Mouse (Mus musculus) gastrocnemius, adult 8-10 months (tissue): Measurements from ENCODE around the gene Slc6a6. TPM values are rescaled to one million over a fixed set of nuclear protein-coding genes. Genes with fewer than 3 reads are reported as not detected.

ENCODE experiments used
- DNase-seq, 2 experiments: peaks; one replicate each; pipeline ENCODE4 v3.0.0; 2022; ENCODE audit warnings: low spot score in 2 of 2
- total RNA-seq, 4 experiments: library from RNA; stranded (reverse); gene quantifications; 2 replicates each; pipeline ENCODE4 v1.2.4; 2022

Gene Slc6a6
- total RNA-seq, 4 experiments from 2014 or later = 66.0 to 81.7 (median 77.6) TPM

DNA sequence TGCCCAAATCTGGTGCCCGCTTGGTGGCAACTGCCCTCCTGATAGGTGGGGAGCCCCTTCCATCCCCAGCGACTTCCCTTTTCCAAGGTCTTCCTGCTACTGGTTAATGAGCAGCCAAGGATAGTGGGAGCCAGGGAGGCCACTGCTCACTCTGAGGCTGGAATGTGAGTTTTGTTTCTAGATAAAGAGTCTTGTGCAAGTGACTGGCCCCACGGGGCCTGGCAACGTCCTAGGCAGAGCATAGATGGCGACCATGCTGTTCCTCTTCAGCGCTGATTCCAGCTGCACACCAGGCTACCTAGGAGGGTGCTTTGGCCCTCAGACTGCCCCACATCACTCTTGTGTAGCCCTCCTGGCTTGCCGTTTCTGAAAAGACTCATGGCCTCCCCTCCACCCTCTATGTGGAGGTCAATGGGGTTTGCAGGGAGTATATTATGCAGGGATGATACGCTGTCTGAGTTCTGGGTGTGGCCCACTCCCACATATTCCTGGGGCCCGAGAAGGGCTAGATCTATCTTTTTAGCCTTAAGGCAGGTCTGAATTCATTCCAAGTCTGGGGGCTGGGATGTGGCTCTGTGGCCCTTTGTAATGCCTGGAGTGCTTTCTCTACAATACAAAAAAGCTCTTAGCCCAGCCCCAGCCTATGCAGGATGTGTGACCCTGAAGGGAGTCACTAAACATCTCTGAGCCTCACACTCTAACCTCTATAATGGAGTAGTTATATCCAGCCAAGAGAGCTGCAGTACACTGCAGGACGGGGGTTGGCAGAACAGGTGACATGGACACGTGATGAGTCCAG is 17.2 kb downstream of the Slc6a6 start:
- no peak for DNase-seq

DNA sequence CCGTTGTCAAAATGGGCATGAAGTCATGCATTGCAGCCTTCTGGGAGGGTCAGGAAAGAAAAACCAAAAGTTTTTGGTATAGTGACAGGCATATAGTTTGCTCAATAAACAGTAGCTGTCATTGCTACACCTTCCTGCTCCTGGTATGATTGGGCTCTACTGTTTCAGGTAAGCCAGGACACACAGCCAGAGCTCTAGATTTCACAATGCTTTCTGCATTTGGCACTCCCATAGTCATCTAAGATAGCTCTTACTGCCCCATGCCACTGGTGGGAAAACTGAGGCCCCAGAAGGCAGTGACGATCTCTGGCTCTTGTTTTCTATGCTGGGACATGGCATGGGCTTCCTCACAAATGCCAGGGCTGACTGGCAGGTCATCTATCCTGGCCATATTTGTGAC is 19.6 kb downstream of the Slc6a6 start:
- DNase-seq = no peak

DNA sequence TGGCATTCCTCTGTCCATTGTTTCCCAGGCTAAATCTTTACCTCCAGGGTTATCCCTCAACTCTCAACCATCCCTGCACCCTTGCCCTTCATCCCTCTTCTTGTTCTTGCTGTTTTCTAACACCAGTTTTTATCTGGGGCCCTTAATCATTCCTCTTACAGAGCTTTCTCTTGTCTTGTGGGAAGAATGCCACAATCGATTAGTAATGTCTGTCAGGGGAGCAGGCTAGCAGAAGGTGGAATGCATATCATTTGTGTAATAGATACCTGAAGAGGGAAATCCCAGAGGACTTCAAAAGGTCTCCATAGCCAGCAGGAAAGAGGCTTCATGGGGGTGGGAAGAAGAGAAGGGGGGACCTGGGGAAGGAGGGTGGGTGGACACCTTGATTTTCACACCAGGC is 20.6 kb downstream of the Slc6a6 start:
- DNase-seq = no peak

DNA sequence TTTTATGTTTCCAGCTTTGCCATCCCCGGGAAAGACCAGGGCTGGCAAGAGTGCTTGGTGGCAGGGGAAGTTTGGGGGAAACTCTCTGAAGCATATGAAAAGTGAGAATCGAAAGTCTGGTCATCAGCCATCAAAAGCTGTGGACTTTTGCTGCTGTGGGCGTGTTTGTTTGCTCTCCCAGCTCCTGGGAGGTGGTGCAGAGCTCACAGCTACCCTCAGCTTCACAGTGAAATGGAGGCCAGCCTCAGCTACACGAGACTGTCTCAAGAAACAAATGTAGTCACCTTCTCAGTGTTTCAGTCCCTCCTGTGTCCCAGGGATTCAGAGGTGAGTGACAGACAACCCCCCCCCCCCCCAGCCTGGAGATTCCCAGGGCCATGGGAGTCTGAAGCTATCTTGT is 21.8 kb downstream of the Slc6a6 start:
- no peak for DNase-seq

DNA sequence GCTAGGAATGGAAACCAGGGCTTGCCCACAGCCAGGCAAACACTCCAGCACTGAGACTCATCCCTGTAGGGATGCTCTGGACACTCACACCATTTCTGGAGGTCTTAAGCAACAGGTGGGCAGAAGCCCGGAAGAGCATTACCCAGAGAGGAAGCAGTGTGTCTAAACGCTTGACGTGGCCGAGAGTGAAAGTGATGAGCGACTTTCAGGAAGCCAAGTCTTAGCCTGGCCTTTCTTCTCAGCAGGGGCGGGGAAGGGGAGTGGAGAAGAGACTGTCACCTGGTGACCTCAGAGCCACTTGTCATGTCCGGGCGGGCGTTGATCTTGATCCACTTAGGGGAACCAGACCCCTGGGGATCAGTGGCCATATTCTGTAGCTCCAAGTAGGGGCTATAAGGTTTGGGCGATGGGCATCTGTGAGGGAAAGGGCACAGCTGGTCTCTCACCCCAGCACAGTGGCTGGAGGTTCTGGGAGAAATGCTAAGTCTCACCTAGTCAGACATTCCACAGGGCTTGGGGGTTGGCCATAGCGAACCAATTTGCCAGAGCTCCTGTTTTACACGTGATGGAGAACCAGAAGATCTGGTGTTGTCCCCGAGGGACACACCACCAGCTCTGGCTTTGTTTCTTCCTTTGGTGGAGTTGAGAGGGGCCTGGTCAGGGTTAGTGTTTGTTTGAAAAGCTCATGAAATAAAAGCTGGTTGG is 22.4 kb downstream of the Slc6a6 start:
- no peak for DNase-seq

DNA sequence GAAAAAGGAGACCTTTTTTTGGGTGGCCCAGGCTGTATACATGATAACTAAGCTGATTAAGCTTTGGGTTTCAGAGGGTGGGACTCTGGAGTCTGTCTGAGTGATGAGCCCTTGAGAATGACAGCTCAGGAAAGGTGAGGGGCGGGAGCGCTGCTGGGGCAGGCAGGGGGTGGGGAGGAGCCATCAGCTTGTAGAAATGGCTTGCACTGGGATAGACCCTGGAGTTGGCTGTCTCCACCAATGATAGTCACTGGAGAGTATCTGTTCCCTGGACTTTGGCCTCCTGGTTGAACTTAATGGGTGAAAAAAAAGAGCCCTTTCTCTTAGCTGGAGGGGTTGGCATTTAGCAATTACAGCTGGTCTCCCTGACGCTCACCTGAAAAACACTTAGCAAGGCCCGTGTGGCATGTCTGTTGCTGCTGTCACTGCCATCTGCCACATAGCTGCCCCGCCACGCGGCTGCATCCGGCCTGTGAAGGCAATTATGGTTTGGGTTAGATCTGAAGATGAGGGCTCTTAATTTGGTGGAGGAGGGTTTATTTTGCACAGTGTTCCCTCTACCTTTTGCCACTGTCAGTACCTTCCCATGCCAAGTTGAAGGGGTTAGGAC is 23.5 kb downstream of the Slc6a6 start:
- no peak for DNase-seq

DNA sequence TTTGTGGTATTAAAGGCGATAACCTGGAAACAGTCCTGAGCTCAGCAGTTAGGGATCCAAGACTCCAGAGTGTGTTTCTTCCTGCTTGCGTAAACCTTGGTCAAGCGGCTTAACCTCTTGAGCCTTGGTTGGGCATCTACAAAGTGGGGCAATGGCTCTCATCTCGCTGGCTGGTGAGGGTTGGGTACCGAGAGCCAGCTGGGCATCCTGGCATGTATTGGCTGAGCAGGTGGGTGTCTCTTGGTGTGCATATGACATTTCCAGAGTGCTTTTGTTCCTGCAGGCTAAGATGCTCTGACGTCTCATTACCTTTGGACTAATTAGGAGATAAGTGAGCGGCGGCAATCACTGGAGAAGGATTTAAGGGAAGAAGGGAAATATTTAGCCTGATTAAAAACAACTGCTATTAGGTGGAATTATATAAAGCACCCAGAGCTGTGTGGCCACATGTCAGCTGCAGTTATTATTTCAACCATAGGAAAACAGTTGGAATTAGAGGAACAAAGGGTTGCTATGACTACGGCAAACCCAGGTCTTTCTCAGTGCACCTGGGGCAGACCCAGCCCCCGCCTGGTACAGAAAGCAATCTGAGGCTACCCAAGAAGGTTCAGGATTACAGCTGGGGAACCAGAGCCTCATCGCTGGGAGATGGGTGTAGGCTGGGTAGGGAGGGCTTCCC is 24.2 kb downstream of the Slc6a6 start:
- no peak for DNase-seq

DNA sequence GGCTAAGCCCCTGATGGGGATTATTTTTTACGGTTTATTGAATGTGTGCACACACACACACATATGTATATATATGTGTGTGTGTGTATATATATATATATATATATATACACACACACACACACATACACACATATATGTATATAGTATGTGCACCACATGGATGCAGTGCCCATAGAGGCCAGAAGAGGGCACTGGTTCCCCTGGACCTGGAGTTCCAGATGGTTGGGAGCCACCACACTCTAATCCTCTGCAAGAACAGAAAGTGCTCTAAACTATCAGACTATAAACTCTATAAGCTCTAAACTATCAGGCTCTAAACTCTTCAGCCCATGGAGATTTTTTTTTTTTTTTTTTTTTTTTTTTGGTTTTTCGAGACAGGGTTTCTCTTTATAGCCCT is 25.1 kb downstream of the Slc6a6 start:
- no peak for DNase-seq

DNA sequence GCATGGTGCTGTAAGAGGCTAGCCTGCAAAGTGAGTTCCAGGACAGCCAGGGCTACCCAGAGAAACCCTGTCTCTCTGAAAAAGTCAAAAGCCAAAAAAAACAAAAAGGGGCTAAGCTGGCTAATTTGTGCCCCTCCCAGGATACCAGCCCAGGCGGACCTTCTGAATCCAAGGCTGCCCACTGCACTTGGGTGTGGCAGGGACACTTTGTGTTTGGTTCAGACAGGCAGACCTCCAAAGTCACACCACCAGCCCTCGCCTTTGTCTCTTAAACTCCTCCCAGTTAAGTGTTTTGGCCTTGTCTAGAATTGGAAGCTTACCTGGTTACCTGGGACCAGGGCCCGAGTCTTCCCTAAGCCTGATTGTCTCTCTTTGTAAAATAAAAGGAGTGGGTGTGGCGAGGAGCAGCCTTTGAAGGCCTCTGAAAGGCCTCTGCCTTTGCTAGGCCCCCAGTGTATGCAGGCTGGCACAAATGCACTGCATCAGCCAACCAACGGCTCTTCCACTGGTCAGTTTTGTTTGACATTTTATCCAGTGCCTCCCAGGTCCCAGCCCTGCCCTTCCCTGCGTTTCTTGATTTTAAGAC is 26.6 kb downstream of the Slc6a6 start:
- no peak for DNase-seq

DNA sequence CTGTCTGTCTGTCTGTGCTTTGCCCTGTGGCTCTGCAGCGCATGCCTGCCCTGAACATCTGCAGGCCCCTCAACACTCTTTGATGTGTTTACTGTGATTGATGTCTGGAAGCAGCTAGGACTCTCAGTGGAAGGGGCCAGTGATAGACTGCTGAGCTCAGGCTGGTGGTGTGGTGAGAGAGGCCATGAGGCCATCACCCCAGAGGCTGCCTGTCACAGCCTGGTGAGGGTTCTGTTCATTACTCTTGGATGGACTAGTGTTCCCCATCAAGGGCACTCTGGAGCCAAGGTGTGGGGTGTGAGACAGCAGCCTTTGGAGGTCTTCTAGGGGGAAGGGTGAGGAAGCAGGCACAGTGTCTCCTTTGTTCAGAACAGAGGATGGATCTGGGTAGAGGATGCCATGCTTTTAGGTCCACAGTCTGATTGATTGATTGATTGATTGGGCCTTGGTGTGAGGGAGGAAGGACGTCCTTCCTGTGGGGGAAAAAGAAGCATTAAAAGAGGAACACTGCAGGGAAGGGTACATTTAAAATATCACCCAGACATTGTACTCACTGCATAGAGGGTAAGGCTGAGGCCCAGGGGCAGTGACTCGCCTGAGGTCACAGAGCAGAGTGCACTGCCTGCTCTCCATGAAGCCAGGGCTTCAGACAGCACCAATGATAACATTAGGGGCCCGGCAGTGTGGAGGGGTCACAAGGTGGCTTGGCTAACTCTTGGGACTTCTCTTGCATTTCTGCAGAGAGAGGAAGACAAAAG is 28.4 kb downstream of the Slc6a6 start:
- DNase-seq = no peak

DNA sequence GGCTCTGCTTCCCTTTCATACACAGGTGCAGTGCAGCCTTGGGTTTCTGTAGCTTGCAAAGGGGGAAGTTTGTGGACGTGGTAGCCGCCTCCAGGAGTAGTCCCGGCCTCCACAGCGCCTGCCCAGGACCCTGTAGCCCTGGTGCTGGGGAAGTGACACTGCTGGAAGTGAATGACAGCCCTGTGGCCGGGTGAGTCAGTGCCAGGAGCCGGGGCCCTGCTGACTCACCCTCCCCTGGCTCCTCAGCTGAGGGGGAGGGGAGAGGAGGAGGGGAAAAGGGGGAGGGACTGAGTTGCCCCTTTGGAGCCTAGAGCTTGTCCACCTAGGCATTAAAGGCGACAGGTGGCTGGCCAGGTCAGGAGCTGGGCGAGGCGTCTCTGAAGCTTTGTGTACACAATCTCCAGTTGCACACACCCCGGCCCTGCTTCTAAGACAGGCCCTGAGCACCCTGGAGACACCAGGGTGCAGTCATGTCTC is 29.0 kb downstream of the Slc6a6 start:
- DNase-seq = peak; percentile 43 to 71

DNA sequence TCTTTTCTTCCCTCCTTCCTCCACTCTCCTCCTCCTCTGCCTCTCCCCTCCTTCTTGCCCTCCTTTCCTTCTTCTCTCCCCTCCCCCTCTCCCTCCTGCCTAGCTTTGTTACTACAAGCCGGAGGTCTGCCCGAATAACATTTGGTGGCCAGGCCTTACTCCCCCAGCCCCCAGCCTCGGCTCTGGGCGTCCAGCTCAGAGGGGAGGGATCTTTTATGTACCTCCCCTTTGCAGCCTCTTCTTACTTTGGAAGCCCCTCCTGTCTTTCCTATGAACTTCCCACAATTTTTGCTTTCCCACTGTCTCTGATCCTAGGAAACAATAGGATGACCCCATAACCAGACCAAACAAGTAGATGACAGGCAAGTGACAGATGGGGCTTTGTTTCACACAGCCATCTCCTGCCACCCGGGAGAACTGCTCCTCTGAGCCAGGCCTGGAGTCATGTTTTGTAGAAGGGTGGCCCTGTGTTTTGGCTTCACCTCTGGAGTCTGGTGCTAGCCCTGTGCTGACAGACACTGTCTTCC is 29.6 kb downstream of the Slc6a6 start:
- DNase-seq = no peak

DNA sequence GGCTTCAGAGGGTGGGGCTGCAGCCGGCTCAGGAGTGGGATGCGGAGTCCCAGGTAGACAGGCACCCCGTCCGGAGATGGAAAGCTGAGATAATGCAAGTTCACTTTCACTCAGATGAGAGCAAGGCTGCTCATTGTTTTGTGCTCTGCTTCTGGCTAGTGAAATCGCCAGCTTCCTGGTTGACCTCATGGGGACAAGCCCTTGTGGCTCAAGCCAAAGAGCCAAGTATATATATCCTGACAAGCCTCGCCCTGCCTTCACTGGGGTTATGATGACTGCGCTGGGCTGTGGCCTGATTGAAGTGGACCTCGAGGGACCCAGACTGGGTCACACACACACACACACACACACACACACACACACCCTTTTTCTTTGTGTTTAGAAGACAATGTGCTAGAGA is 31.2 kb downstream of the Slc6a6 start:
- peak; percentile 41 to 61 for DNase-seq

DNA sequence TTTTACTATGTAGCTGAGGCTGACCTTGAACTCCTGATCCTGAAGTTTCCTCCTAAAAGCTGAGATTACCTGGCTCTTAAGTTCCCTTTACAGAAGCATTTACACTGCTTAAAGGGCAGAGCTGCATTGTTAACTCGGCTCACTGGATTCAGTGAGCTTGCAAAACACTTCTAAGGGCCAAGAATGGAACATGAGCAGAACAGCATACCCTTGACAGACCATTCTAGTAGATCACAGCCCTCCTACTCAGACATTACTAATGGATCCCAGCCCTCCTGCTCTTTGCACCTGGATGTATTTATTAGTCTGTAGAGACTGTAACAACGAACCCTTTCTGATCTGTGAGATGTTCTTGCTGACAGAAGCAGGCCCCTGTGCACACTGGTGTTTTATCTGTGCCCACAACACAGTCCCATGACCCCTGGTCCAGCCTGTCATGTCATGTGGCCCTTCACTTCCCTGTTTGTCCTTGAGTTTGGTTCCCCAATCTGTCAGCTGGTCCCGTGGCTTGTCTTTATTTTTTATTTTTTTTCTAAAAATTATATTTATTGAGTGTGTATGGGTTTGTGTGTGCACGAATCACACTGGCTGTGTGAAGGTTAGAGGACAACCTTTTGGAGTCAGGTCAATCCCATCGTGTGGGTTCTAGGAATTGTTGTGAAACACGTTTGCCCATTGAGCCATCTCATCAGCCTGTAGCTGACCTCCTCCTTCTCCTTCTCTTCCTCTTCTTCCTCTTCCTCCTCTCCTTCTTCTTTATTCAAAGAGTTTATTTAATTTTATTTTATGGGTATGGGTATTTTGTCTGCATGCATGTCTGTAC is 32.3 kb downstream of the Slc6a6 start:
- DNase-seq = no peak

DNA sequence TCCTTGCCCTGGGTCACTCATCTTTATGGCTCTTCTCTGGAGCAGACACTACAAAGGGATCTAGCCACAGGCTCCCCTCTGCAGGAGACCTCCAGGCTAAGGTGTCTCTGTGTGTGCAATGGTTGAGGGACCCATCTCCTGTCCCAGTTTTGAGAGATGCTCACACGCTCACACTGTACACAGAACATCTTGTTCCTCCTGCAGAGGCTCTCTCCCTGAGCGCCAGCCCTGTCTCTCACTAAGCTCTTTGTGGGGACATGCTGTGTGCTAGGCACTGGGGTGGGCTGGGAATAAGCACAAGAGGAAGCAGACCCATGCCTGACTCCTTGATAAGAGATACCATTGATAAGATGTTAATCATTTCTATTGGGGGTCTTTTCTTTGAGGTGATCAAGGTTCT is 34.2 kb downstream of the Slc6a6 start:
- DNase-seq = no peak

DNA sequence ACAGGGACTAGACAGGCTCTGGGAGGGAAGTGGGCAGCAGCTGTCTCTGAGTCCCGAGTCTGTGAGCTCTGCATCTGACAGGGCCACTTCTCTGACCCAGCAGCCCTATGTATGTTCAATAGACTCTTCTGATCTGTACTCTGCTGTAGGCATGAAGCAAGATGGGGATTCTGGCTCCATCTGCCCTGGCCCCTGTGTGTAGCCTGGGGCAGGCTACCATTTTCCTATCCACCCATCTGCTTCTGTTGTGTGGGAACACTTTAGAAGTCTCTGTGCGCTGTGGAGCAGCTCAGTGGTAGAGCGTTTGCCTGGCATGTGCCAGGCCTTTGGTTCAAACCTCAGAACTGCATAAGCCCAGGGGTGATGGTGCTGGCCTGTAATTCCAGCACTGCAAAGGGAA is 34.8 kb downstream of the Slc6a6 start:
- no peak for DNase-seq

DNA sequence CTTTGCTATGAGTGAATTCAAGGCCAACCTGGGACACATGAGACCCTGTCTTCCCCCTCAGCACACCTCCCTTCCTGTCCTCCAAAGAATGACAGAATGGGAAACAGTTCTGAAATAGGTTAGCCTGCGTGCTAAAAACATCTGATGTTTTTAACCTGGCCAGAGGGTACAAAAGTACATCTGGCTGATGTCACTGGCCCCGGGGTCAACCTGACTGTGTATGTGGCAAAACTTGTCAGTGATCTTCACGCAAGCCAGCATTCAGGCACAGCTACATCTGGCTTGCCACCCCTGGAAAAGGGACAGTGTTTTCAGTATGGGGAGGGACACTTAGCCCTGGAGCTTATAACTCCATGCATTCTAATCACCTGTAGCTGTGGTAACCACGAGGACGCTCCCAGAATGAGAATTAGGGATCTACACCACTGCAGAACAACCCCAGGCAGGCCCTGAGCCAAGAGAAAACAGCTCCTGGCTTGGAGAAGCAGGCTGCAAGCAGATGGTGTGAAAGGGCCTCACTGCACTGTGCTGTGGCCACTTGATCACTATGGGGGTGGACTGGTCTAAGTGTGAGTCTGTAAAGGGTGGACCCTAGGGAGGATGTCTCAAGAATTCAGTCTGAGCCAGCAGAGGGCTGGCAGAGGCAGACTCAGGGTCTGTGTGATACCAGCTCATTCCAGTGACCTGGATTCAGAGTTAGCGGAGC is 35.3 kb downstream of the Slc6a6 start:
- peak in 1 of 2 experiments; percentile 34 for DNase-seq

DNA sequence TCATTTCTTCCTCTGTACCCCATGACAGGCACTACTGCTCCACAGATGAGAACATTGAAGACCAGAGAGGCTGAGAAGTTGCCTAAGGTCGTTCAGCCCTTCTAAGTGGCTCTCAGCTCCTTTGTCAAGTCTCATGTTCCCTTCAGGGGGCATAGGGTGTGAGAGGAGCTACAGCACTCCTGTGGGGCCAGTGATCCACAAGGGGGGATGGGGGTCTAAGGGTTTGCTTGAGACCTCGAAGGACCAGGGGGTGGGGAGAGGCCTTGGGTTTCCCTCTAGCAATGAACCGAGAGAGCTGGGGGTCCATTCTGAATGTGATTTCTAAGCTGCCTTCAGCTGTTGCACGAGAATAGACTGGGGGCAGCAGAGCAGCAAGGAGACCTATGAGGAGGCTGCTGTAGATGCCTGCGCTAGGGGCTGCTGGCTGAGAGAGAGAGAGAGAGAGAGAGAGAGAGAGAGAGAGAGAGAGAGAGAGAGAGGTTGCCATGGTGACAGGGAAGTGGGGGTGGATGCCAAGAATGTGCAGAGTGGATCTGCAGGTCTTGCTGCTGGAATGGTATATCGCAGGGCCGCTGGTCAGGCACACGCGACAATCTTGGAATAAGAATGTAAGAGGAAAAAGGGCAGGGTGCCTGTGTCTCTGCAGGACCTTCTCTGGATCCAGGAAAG is 36.1 kb downstream of the Slc6a6 start:
- no peak for DNase-seq
